Comparison of ENCODE assay signal across 13 mouse cellular contexts in the genomic region with DNA sequence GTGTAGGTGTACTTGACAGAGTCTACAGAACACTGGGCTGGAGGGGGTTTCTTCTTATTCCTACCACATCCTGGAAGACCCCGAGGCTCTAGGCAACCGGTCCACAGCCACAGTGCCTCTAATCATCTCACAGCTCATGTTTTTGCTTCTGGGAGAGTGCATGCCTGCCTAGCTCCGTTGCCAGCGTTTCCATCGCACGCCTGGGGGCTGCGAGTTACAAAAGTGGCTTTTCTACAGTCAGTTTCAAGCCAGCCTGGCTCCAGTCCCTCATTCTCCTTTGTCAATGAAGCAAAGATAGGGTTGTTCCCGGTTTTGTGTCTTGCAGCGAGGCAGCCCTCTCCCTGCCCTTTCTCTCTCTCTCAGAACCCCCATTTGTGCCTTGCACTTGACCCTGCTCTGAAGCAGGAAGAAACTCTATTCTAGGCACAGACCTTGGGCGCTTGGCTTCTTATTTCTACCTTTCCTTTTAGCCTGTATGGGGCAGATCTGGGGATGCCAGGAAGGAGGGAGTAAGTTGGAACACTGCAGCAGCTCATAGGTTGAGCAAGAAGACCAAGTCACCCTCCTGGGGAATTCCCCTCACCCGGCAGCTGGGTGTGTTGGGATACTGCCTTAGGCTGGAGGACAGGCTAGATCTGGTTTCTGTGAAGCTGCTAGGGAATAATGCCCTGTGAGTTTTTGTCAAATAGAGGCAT. TPM values are rescaled to one million over a fixed set of nuclear protein-coding genes. Genes with fewer than 3 reads are reported as not detected.
DNase-seq lines count a peak whose midpoint lies in the region; ATAC-seq and TF ChIP-seq lines count a peak whose summit lies in the region.
"Had no signal": no experiment of that assay in that cellular context is flagged by ENCODE, and none has a peak within 500 bp of the region (broad histone marks: within the 10 kb centered on the region; RNA-seq: fewer than 3 reads in every experiment).

No protein-coding gene starts in this region.

- H3K27ac ChIP-seq in forebrain, postnatal 0 days (ENCODE audit: low read depth, low read length): no peak overlapping the region
- H3K27ac ChIP-seq in forebrain, embryonic 13.5 days: no peak overlapping the region
- H3K27ac ChIP-seq in neural tube, embryonic 14.5 days (ENCODE audit: low read depth, low read length): no peak overlapping the region
- no peak overlapping the region for H3K27ac ChIP-seq in heart, postnatal 0 days (ENCODE audit: low read depth)
- H3K27ac ChIP-seq in stomach, embryonic 16.5 days (ENCODE audit: low read length): no peak overlapping the region; the same call in 1 of the 2 replicates
- H3K27ac ChIP-seq: heart, adult 2 months; left cerebral cortex, adult 2 months had no signal

- no peak overlapping the region for H3K4me3 ChIP-seq in forebrain, postnatal 0 days (ENCODE audit: low read depth, low read length)
- no peak overlapping the region for H3K4me3 ChIP-seq in forebrain, embryonic 13.5 days
- H3K4me3 ChIP-seq in neural tube, embryonic 14.5 days (ENCODE audit: low read depth, low read length): no peak overlapping the region
- no peak overlapping the region for H3K4me3 ChIP-seq in heart, postnatal 0 days (ENCODE audit: low read depth, low read length)
- H3K4me3 ChIP-seq in stomach, embryonic 16.5 days (replicated peaks; ENCODE audit: low read length): no peak overlapping the region
- H3K4me3 ChIP-seq: heart, adult 2 months; left cerebral cortex, adult 2 months; myocyte had no signal

- no peak for TF ChIP-seq EP300 in heart, postnatal 0 days (IDR thresholded peaks at IDR 0.05; ENCODE audit: low read depth)

- no peaks in the 10 kb centered on the region for H3K9me3 ChIP-seq in forebrain, postnatal 0 days (ENCODE audit: low read length)
- no peaks in the 10 kb centered on the region for H3K9me3 ChIP-seq in forebrain, embryonic 13.5 days (replicated peaks)
- H3K9me3 ChIP-seq in neural tube, embryonic 14.5 days (ENCODE audit: control insufficient read depth, low read length): no peaks in the 10 kb centered on the region
- H3K9me3 ChIP-seq in heart, postnatal 0 days (replicated peaks; ENCODE audit: control insufficient read depth, low read length): no peaks in the 10 kb centered on the region
- H3K9me3 ChIP-seq in stomach, embryonic 16.5 days (replicated peaks; ENCODE audit: control insufficient read depth, low read length): 0 out of 2 replicates have a peak, but pooled peaks cover 5% of the 10 kb centered on the region

- no peak overlapping the region for H3K9ac ChIP-seq in forebrain, postnatal 0 days
- no peak overlapping the region for H3K9ac ChIP-seq in forebrain, embryonic 13.5 days
- H3K9ac ChIP-seq in neural tube, embryonic 14.5 days (replicated peaks; ENCODE audit: low read depth, low read length): no peak overlapping the region
- H3K9ac ChIP-seq in heart, postnatal 0 days (replicated peaks; ENCODE audit: low read depth, low read length): no peak overlapping the region
- H3K9ac ChIP-seq in stomach, embryonic 16.5 days (ENCODE audit: low read length): peak overlapping the region; percentile 21; the same call in 1 of the 2 replicates

- DNase-seq in forebrain, postnatal 0 days: peak; percentile 22
- no peak for DNase-seq in neural tube, embryonic 10.5 days (ENCODE audit: extremely low spot score, low spot score)
- no peak for DNase-seq in heart, postnatal 0 days (ENCODE audit: low spot score)
- no peak for DNase-seq in ovary, adult 18-20 months (ENCODE audit: low spot score)
- no peak for DNase-seq in spleen, postnatal 10 days (ENCODE audit: low spot score in 2 of 2)
- DNase-seq: cerebellum, adult 11 months; thymus, adult 2 months had no signal

- no peak for TF ChIP-seq CTCF in forebrain, postnatal 0 days (IDR thresholded peaks at IDR 0.05; ENCODE audit: low read depth)
- TF ChIP-seq CTCF in heart, postnatal 0 days (IDR thresholded peaks at IDR 0.05; ENCODE audit: low read depth): no peak

- WGBS in forebrain, postnatal 0 days: 40% methylated on average over 11 of the region's 11 CpGs
- 50% methylated on average over 11 of the region's 11 CpGs for WGBS in forebrain, embryonic 13.5 days
- WGBS in neural tube, embryonic 14.5 days: 55% methylated on average over 11 of the region's 11 CpGs
- 50% methylated on average over 11 of the region's 11 CpGs for WGBS in heart, postnatal 0 days
- 53% methylated on average over 11 of the region's 11 CpGs for WGBS in stomach, embryonic 16.5 days

- peak; percentile 42; the same call in 1 of the 2 replicates for ATAC-seq in forebrain, postnatal 0 days
- ATAC-seq in forebrain, embryonic 13.5 days: no peak
- peak; percentile 54; the same call in 1 of the 2 replicates for ATAC-seq in neural tube, embryonic 14.5 days (ENCODE audit: low read depth)
- ATAC-seq in heart, postnatal 0 days (ENCODE audit: insufficient read depth, low read depth): 0 out of 2 replicates have a peak, but pooled peaks have one; percentile 51
- peak; percentile 58 for ATAC-seq in stomach, embryonic 16.5 days (ENCODE audit: insufficient read depth, low FRiP score)

- no peak overlapping the region for H3K4me2 ChIP-seq in forebrain, postnatal 0 days (ENCODE audit: low read depth)
- H3K4me2 ChIP-seq in forebrain, embryonic 13.5 days: no peak overlapping the region
- H3K4me2 ChIP-seq in neural tube, embryonic 14.5 days (ENCODE audit: low read depth, low read length): no peak overlapping the region
- H3K4me2 ChIP-seq in heart, postnatal 0 days (ENCODE audit: low read depth, low read length): no peak overlapping the region
- no peak overlapping the region for H3K4me2 ChIP-seq in stomach, embryonic 16.5 days (ENCODE audit: low read depth, low read length)

- H3K36me3 ChIP-seq in forebrain, postnatal 0 days (ENCODE audit: insufficient read depth): no peaks in the 10 kb centered on the region
- H3K36me3 ChIP-seq in forebrain, embryonic 13.5 days (ENCODE audit: poor library complexity, severe bottlenecking): no peaks in the 10 kb centered on the region
- H3K36me3 ChIP-seq in neural tube, embryonic 14.5 days (ENCODE audit: control insufficient read depth, insufficient read depth, low read length): no peaks in the 10 kb centered on the region
- no peaks in the 10 kb centered on the region for H3K36me3 ChIP-seq in heart, postnatal 0 days (replicated peaks; ENCODE audit: control insufficient read depth, insufficient read depth, low read length)
- H3K36me3 ChIP-seq in stomach, embryonic 16.5 days (ENCODE audit: control insufficient read depth, insufficient read depth, low read length): no peaks in the 10 kb centered on the region

- no peaks in the 10 kb centered on the region for H3K27me3 ChIP-seq in forebrain, postnatal 0 days (ENCODE audit: insufficient read depth, low read length)
- 0 out of 2 replicates have a peak, but pooled peaks cover 16% of the 10 kb centered on the region for H3K27me3 ChIP-seq in forebrain, embryonic 13.5 days
- H3K27me3 ChIP-seq in neural tube, embryonic 14.5 days (ENCODE audit: control insufficient read depth, insufficient read depth, low read length): no peaks in the 10 kb centered on the region
- H3K27me3 ChIP-seq in heart, postnatal 0 days (ENCODE audit: control insufficient read depth, insufficient read depth, low read length): no peaks in the 10 kb centered on the region
- H3K27me3 ChIP-seq in stomach, embryonic 16.5 days (ENCODE audit: control insufficient read depth, insufficient read depth, low read length): no peaks in the 10 kb centered on the region

- no peaks in the 10 kb centered on the region for H3K4me1 ChIP-seq in forebrain, postnatal 0 days (ENCODE audit: insufficient read depth)
- H3K4me1 ChIP-seq in forebrain, embryonic 13.5 days: no peaks in the 10 kb centered on the region
- no peaks in the 10 kb centered on the region for H3K4me1 ChIP-seq in neural tube, embryonic 14.5 days (ENCODE audit: control insufficient read depth, insufficient read depth, low read length)
- H3K4me1 ChIP-seq in heart, postnatal 0 days (ENCODE audit: control insufficient read depth, insufficient read depth): no peaks in the 10 kb centered on the region
- H3K4me1 ChIP-seq in stomach, embryonic 16.5 days (ENCODE audit: control insufficient read depth, insufficient read depth, low read length): peaks cover 11% of the 10 kb centered on the region; the same call in 1 of the 2 replicates

RNA-seq across cellular contexts. Expression of a gene that starts 37.4 kb away (rescaled TPM):
- 29.9 and 36.8 TPM in 2 replicates for total RNA-seq in forebrain, postnatal 0 days (2014; rRNA removed)
- polyA plus RNA-seq in forebrain, postnatal 0 days (2015; fragmentation: Nextera tagmentation; extraction: Ambion mirVana): 18.4 and 23.5 TPM in 2 replicates
- 43.1 and 47.7 TPM in 2 replicates for polyA plus RNA-seq in forebrain, embryonic 13.5 days (2015; fragmentation: Nextera tagmentation; extraction: Ambion mirVana)
- 50.6 and 51.8 TPM in 2 replicates for polyA plus RNA-seq in neural tube, embryonic 14.5 days (2014; fragmentation: Nextera tagmentation; extraction: Ambion mirVana)
- 8.1 and 10.8 TPM in 2 replicates for total RNA-seq in heart, postnatal 0 days (2014; rRNA removed; ENCODE audit: low replicate concordance)
- polyA plus RNA-seq in heart, postnatal 0 days (2015; fragmentation: Nextera tagmentation; extraction: Ambion mirVana): 4.0 and 5.5 TPM in 2 replicates
- polyA plus RNA-seq in stomach, embryonic 16.5 days (2015; fragmentation: Nextera tagmentation; extraction: Ambion mirVana): 39.2 and 42.6 TPM in 2 replicates
